Mouse (Mus musculus) heart, embryonic 11.5 days (tissue): ENCODE measurements around the gene Fam210b. TPM values are rescaled to one million over a fixed set of nuclear protein-coding genes. Genes with fewer than 3 reads are reported as not detected.

Experiments used
- ATAC-seq: fragments of 200-750 bp; cut with Nextera tagmentation; replicated peaks from 2 replicates; pipeline ENCODE4 v1.8.0; 2017; ENCODE audit warnings: moderate library complexity; ENCODE audit not compliant: insufficient number of reproducible peaks, low FRiP score, low TSS enrichment
- H3K27ac ChIP-seq: fragments of 300-500 bp; sonication (generic); 2 replicates; pipeline ENCODE4 v1.5.1; 2014; ENCODE audit warnings: mild to moderate bottlenecking, low read depth, low read length
- H3K27me3 ChIP-seq: fragments of 300-500 bp; sonication (generic); 2 replicates; pipeline ENCODE4 v1.6.1; 2014; ENCODE audit warnings: mild to moderate bottlenecking, low read length, mixed read lengths; ENCODE audit not compliant: control insufficient read depth, insufficient read depth
- H3K36me3 ChIP-seq: fragments of 300-500 bp; sonication (generic); 2 replicates; pipeline ENCODE4 v1.6.1; 2014; ENCODE audit warnings: mild to moderate bottlenecking, low read length, moderate library complexity, mixed read lengths; ENCODE audit not compliant: control insufficient read depth, insufficient read depth
- H3K4me1 ChIP-seq: fragments of 300-500 bp; sonication (generic); 2 replicates; pipeline ENCODE4 v1.6.1; 2014; ENCODE audit warnings: low read length; ENCODE audit not compliant: control insufficient read depth, insufficient read depth
- H3K4me2 ChIP-seq: fragments of 300-500 bp; sonication (generic); 2 replicates; pipeline ENCODE4 v1.6.1; 2014; ENCODE audit warnings: mild to moderate bottlenecking, moderate library complexity
- H3K4me3 ChIP-seq: fragments of 300-500 bp; sonication (generic); 2 replicates; pipeline ENCODE4 v1.5.1; 2014; ENCODE audit warnings: low read depth, low read length
- H3K9ac ChIP-seq: fragments of 300-500 bp; sonication (generic); 2 replicates; pipeline ENCODE4 v1.6.1; 2014; ENCODE audit warnings: mild to moderate bottlenecking, low read depth, low read length, moderate library complexity
- H3K9me3 ChIP-seq: fragments of 300-500 bp; sonication (generic); replicated peaks from 2 replicates; pipeline ENCODE4 v1.6.1; 2016; ENCODE audit warnings: low read length; ENCODE audit not compliant: control insufficient read depth
- WGBS: fragments of 180-500 bp; shearing (Covaris S2); extraction: QIAGEN DNeasy Blood & Tissue Kit; methylation state at CpG from one replicate; pipeline ENCODE4 v1.1.7; 2014; ENCODE audit not compliant: insufficient replicate concordance; 5-methylcytosine and 5-hydroxymethylcytosine counted together
- polyA plus RNA-seq: library from polyadenylated mRNA; unstranded; fragments of >200 nt; fragmentation: Nextera tagmentation; extraction: Ambion mirVana; gene quantifications from 2 replicates; pipeline ENCODE4 v1.2.1, GENCODE M21; 2014

Fam210b gene
- polyA plus RNA-seq, 1 experiment from 2014 or later: 24.1 TPM

GRCm38 (mm10) chr2:172311731-172312130, 33.6 kb upstream of the Fam210b start:
- H3K36me3 ChIP-seq: no peaks in the 10 kb centered on the region
- WGBS: 86% methylated on average over 9 of the region's 9 CpGs
- no peak overlapping the region for H3K4me3 ChIP-seq
- H3K9me3 ChIP-seq: peaks cover 2% of the 10 kb centered on the region; the same call in 1 of the 2 replicates
- H3K4me1 ChIP-seq: no peaks in the 10 kb centered on the region; the same call in 1 of the 2 replicates
- no peaks in the 10 kb centered on the region for H3K27me3 ChIP-seq
- H3K9ac ChIP-seq: no peak overlapping the region
- no peak for ATAC-seq
- H3K4me2 ChIP-seq: no peak overlapping the region
- H3K27ac ChIP-seq: no peak overlapping the region

GRCm38 (mm10) chr2:172320878-172321277, 24.5 kb upstream of the Fam210b start:
- ATAC-seq: no peak
- Histone ChIP-seq H3K4me1 (no peaks in the 10 kb centered on the region), H3K27me3 (0 out of 2 replicates have a peak, but pooled peaks cover 2% of the 10 kb centered on the region), H3K9me3 (no peaks in the 10 kb centered on the region), H3K36me3 (no peaks in the 10 kb centered on the region), H3K9ac (no peak overlapping the region), H3K4me3 (no peak overlapping the region), H3K4me2 (no peak overlapping the region), H3K27ac (no peak overlapping the region)
- WGBS: 18% methylated on average over 9 of the region's 9 CpGs

- ATAC-seq: no peak
- Histone ChIP-seq H3K27me3 (peaks cover 12% of the 10 kb centered on the region), H3K9me3 (no peaks in the 10 kb centered on the region), H3K4me2 (no peak overlapping the region), H3K9ac (no peak overlapping the region), H3K4me3 (no peak overlapping the region), H3K27ac (no peak overlapping the region), H3K4me1 (no peaks in the 10 kb centered on the region), H3K36me3 (no peaks in the 10 kb centered on the region)
- WGBS: 46% methylated on average over 8 of the region's 8 CpGs
Observed at GRCm38 (mm10) chr2:172328248-172328647, 17.1 kb upstream of the Fam210b start.

GRCm38 (mm10) chr2:172329179-172329578, 16.2 kb upstream of the Fam210b start:
- H3K9ac ChIP-seq: no peak overlapping the region
- peaks cover 12% of the 10 kb centered on the region for H3K27me3 ChIP-seq
- no peak overlapping the region for H3K27ac ChIP-seq
- ATAC-seq: no peak
- no peaks in the 10 kb centered on the region for H3K4me1 ChIP-seq
- 7% methylated on average over 13 of the region's 13 CpGs for WGBS
- H3K4me2 ChIP-seq: peak overlapping the region; percentile 39
- H3K4me3 ChIP-seq: no peak overlapping the region
- no peaks in the 10 kb centered on the region for H3K9me3 ChIP-seq
- H3K36me3 ChIP-seq: no peaks in the 10 kb centered on the region

- Histone ChIP-seq H3K4me2 (no peak overlapping the region), H3K4me3 (no peak overlapping the region), H3K4me1 (no peaks in the 10 kb centered on the region), H3K36me3 (no peaks in the 10 kb centered on the region), H3K9me3 (no peaks in the 10 kb centered on the region), H3K27me3 (no peaks in the 10 kb centered on the region), H3K9ac (no peak overlapping the region), H3K27ac (no peak overlapping the region)
- WGBS: 79% methylated on average over 19 of the region's 19 CpGs
- ATAC-seq: no peak
Observed at GRCm38 (mm10) chr2:172338206-172338942, 7.0 kb upstream of the Fam210b start.

GRCm38 (mm10) chr2:172340936-172341335, 4.4 kb upstream of the Fam210b start:
- no peak overlapping the region for H3K27ac ChIP-seq
- H3K4me1 ChIP-seq: 0 out of 2 replicates have a peak, but pooled peaks cover 4% of the 10 kb centered on the region
- no peak overlapping the region for H3K4me2 ChIP-seq
- H3K27me3 ChIP-seq: no peaks in the 10 kb centered on the region
- H3K9me3 ChIP-seq: no peaks in the 10 kb centered on the region
- H3K36me3 ChIP-seq: no peaks in the 10 kb centered on the region
- H3K9ac ChIP-seq: no peak overlapping the region
- no peak overlapping the region for H3K4me3 ChIP-seq
- ATAC-seq: no peak
- 43% methylated on average over 3 of the region's 3 CpGs for WGBS

- ATAC-seq: no peak
- Histone ChIP-seq H3K4me2 (no peak overlapping the region), H3K27me3 (no peaks in the 10 kb centered on the region), H3K9ac (no peak overlapping the region), H3K36me3 (no peaks in the 10 kb centered on the region), H3K4me3 (no peak overlapping the region), H3K9me3 (no peaks in the 10 kb centered on the region), H3K27ac (no peak overlapping the region), H3K4me1 (0 out of 2 replicates have a peak, but pooled peaks cover 4% of the 10 kb centered on the region)
- 51% methylated on average over 5 of the region's 5 CpGs for WGBS
Observed at GRCm38 (mm10) chr2:172341606-172342005, 3.8 kb upstream of the Fam210b start.

GRCm38 (mm10) chr2:172343751-172344150, 1.6 kb upstream of the Fam210b start:
- 92% methylated on average over 7 of the region's 7 CpGs for WGBS
- Histone ChIP-seq H3K9ac (no peak overlapping the region), H3K27me3 (no peaks in the 10 kb centered on the region)

GRCm38 (mm10) chr2:172344669-172345068, 696 bp upstream of the Fam210b start:
- peak overlapping the region; percentile 10; the same call in 1 of the 2 replicates for H3K9ac ChIP-seq
- 36% methylated on average over 5 of the region's 5 CpGs for WGBS
- H3K27me3 ChIP-seq: no peaks in the 10 kb centered on the region
- no peak for ATAC-seq
- H3K36me3 ChIP-seq: no peaks in the 10 kb centered on the region
- peak overlapping the region; percentile 70 for H3K27ac ChIP-seq
- peak overlapping the region; percentile 61 for H3K4me3 ChIP-seq
- no peaks in the 10 kb centered on the region for H3K9me3 ChIP-seq
- H3K4me2 ChIP-seq: peak overlapping the region; percentile 78
- peaks cover 24% of the 10 kb centered on the region for H3K4me1 ChIP-seq

More at GRCm38 (mm10) chr2:172343751-172344150, 1.6 kb upstream of the Fam210b start:
- no peaks in the 10 kb centered on the region for H3K36me3 ChIP-seq
- no peak overlapping the region for H3K4me2 ChIP-seq
- peaks cover 18% of the 10 kb centered on the region for H3K4me1 ChIP-seq
- no peaks in the 10 kb centered on the region for H3K9me3 ChIP-seq
- H3K4me3 ChIP-seq: no peak overlapping the region
- no peak for ATAC-seq
- H3K27ac ChIP-seq: no peak overlapping the region
